Mouse (Mus musculus) liver, postnatal 0 days (tissue): Measurements from ENCODE around the gene Map7. TPM values are rescaled to one million over a fixed set of nuclear protein-coding genes. Genes with fewer than 3 reads are reported as not detected.

ENCODE experiments used
- ATAC-seq: fragments of 200-750 bp; cut with Nextera tagmentation; 2 replicates; pipeline ENCODE4 v1.8.0; 2017; ENCODE audit warnings: mild to moderate bottlenecking, moderate library complexity
- DNase-seq: peaks from one replicate; pipeline ENCODE4 v3.0.0-alpha.2; 2016
- H3K27ac ChIP-seq: fragments of 300-500 bp; sonication (generic); 2 replicates; pipeline ENCODE4 v1.5.1; 2014; ENCODE audit warnings: antibody characterized with exemption, moderate library complexity, mild to moderate bottlenecking, low read depth
- H3K27me3 ChIP-seq: fragments of 300-500 bp; sonication (generic); 2 replicates; pipeline ENCODE4 v1.6.1; 2014; ENCODE audit warnings: low read length, control low read depth, mixed read lengths; ENCODE audit not compliant: insufficient read depth
- H3K36me3 ChIP-seq: fragments of 300-500 bp; sonication (generic); replicated peaks from 2 replicates; pipeline ENCODE4 v1.6.1; 2014; ENCODE audit warnings: mild to moderate bottlenecking, control low read depth, low read length, moderate library complexity, mixed read lengths; ENCODE audit not compliant: insufficient read depth
- H3K4me1 ChIP-seq: fragments of 300-500 bp; sonication (generic); 2 replicates; pipeline ENCODE4 v1.6.1; 2014; ENCODE audit warnings: antibody characterized with exemption, mild to moderate bottlenecking, control low read depth; ENCODE audit not compliant: insufficient read depth
- H3K4me2 ChIP-seq: fragments of 300-500 bp; sonication (generic); 2 replicates; pipeline ENCODE4 v1.6.1; 2014; ENCODE audit warnings: low read depth, mild to moderate bottlenecking, low read length, moderate library complexity, mixed read lengths
- H3K4me3 ChIP-seq: fragments of 300-500 bp; sonication (generic); 2 replicates; pipeline ENCODE4 v1.5.1; 2014; ENCODE audit warnings: low read depth, low read length
- H3K9ac ChIP-seq: fragments of 300-500 bp; sonication (generic); replicated peaks from 2 replicates; pipeline ENCODE4 v1.6.1; 2014; ENCODE audit warnings: mild to moderate bottlenecking, moderate library complexity
- H3K9me3 ChIP-seq: fragments of 300-500 bp; sonication (generic); 2 replicates; pipeline ENCODE4 v1.6.1; 2016; ENCODE audit warnings: mild to moderate bottlenecking, control low read depth, low read length, mixed read lengths
- CTCF ChIP-seq: sonication (generic); IDR thresholded peaks from 2 replicates; pipeline ENCODE4 v1.5.1; 2016; ENCODE audit warnings: antibody characterized with exemption, low read depth
- EP300 ChIP-seq: IDR thresholded peaks from 2 replicates; pipeline ENCODE4 v1.6.1; 2016; ENCODE audit warnings: antibody characterized with exemption, low read depth, mild to moderate bottlenecking
- WGBS: fragments of 180-500 bp; shearing (Covaris S2); extraction: QIAGEN DNeasy Blood & Tissue Kit; methylation state at CpG from one replicate; pipeline ENCODE4 v1.1.7; 2014; ENCODE audit not compliant: insufficient replicate concordance; 5-methylcytosine and 5-hydroxymethylcytosine counted together
- polyA plus RNA-seq: library from polyadenylated mRNA; unstranded; fragments of >200 nt; fragmentation: Nextera tagmentation; extraction: Ambion mirVana; gene quantifications from 2 replicates; pipeline ENCODE4 v1.2.1, GENCODE M21; 2015

The Map7 gene
- polyA plus RNA-seq, 1 experiment from 2014 or later: 6.8 TPM

- DNase-seq: no peak
- H3K4me3 ChIP-seq: no peak overlapping the region
- no peak overlapping the region for H3K27ac ChIP-seq
- 65% methylated on average over 18 of the region's 18 CpGs for WGBS
- H3K4me2 ChIP-seq: no peak overlapping the region
- TF ChIP-seq CTCF (no peak), EP300 (no peak)
- H3K9me3 ChIP-seq: no peaks in the 10 kb centered on the region
- no peak for ATAC-seq
- H3K36me3 ChIP-seq: peaks cover 19% of the 10 kb centered on the region
- no peak overlapping the region for H3K9ac ChIP-seq
- H3K27me3 ChIP-seq: no peaks in the 10 kb centered on the region
- no peaks in the 10 kb centered on the region for H3K4me1 ChIP-seq
Measured at GRCm38 (mm10) chr10:20112026-20112973, 36.0 kb upstream of the Map7 start.

- 85% methylated on average over 15 of the region's 15 CpGs for WGBS
- no peak overlapping the region for H3K4me2 ChIP-seq
- ATAC-seq (no peak), DNase-seq (no peak)
- H3K9ac ChIP-seq: no peak overlapping the region
- no peaks in the 10 kb centered on the region for H3K27me3 ChIP-seq
- no peak overlapping the region for H3K27ac ChIP-seq
- H3K4me3 ChIP-seq: no peak overlapping the region
- TF ChIP-seq EP300 (no peak), CTCF (no peak)
- H3K4me1 ChIP-seq: no peaks in the 10 kb centered on the region
- peaks cover 9% of the 10 kb centered on the region for H3K36me3 ChIP-seq
- no peaks in the 10 kb centered on the region for H3K9me3 ChIP-seq
Measured at GRCm38 (mm10) chr10:20119504-20120425, 28.5 kb upstream of the Map7 start.

- Histone ChIP-seq H3K9ac (no peak overlapping the region), H3K36me3 (peaks cover 13% of the 10 kb centered on the region), H3K27me3 (no peaks in the 10 kb centered on the region), H3K4me3 (no peak overlapping the region), H3K9me3 (no peaks in the 10 kb centered on the region), H3K4me2 (no peak overlapping the region), H3K27ac (no peak overlapping the region), H3K4me1 (no peaks in the 10 kb centered on the region)
- no peak for ATAC-seq
- TF ChIP-seq EP300: no peak
- no peak for TF ChIP-seq CTCF
- WGBS: 86% methylated on average over 4 of the region's 4 CpGs
- DNase-seq: no peak
Measured at GRCm38 (mm10) chr10:20121981-20122380, 26.3 kb upstream of the Map7 start.

GRCm38 (mm10) chr10:20123401-20123800, 24.9 kb upstream of the Map7 start:
- H3K4me2 ChIP-seq: no peak overlapping the region
- H3K4me1 ChIP-seq: no peaks in the 10 kb centered on the region
- H3K36me3 ChIP-seq: peaks cover 20% of the 10 kb centered on the region
- no peak overlapping the region for H3K4me3 ChIP-seq
- H3K9me3 ChIP-seq: no peaks in the 10 kb centered on the region
- WGBS: 32% methylated on average over 9 of the region's 9 CpGs
- H3K27me3 ChIP-seq: no peaks in the 10 kb centered on the region
- DNase-seq (peak; percentile 29), ATAC-seq (no peak; the same call in 1 of the 2 replicates)
- H3K27ac ChIP-seq: no peak overlapping the region
- TF ChIP-seq EP300 (no peak), CTCF (no peak)
- no peak overlapping the region for H3K9ac ChIP-seq

- TF ChIP-seq EP300 (no peak), CTCF (no peak)
- no peak overlapping the region for H3K4me2 ChIP-seq
- ATAC-seq (no peak), DNase-seq (no peak)
- no peak overlapping the region for H3K4me3 ChIP-seq
- 87% methylated on average over 12 of the region's 12 CpGs for WGBS
- H3K4me1 ChIP-seq: no peaks in the 10 kb centered on the region
- no peak overlapping the region for H3K27ac ChIP-seq
- no peak overlapping the region for H3K9ac ChIP-seq
- H3K9me3 ChIP-seq: no peaks in the 10 kb centered on the region
- H3K36me3 ChIP-seq: peaks cover 21% of the 10 kb centered on the region
- no peaks in the 10 kb centered on the region for H3K27me3 ChIP-seq
Measured at GRCm38 (mm10) chr10:20124576-20124975, 23.7 kb upstream of the Map7 start.

- no peak for TF ChIP-seq EP300
- TF ChIP-seq CTCF: peak; percentile 94
- WGBS: 43% methylated on average over 4 of the region's 4 CpGs
- H3K9me3 ChIP-seq: no peaks in the 10 kb centered on the region
- DNase-seq (peak; percentile 47), ATAC-seq (no peak)
- H3K4me3 ChIP-seq: no peak overlapping the region
- H3K4me2 ChIP-seq: no peak overlapping the region
- no peaks in the 10 kb centered on the region for H3K27me3 ChIP-seq
- H3K4me1 ChIP-seq: no peaks in the 10 kb centered on the region
- no peak overlapping the region for H3K9ac ChIP-seq
- H3K27ac ChIP-seq: no peak overlapping the region
- peaks cover 22% of the 10 kb centered on the region for H3K36me3 ChIP-seq
Measured at GRCm38 (mm10) chr10:20125226-20125625, 23.0 kb upstream of the Map7 start.
